Mouse (Mus musculus) myocyte (in vitro differentiated cells): ENCODE results near the gene Ap1g1.

ENCODE experiments used
- MYOG ChIP-seq, 3 experiments: IDR thresholded peaks; one replicate each; pipeline ENCODE4 v1.6.1; 2011; ENCODE audit warnings: control low read depth in 2 of 3, low read depth in 2 of 3, mild to moderate bottlenecking in 2 of 3; ENCODE audit not compliant: insufficient read length in 2 of 3, control insufficient read depth in 1 of 3, insufficient read depth in 1 of 3
- POLR2A ChIP-seq: IDR thresholded peaks from one replicate; pipeline ENCODE4 v1.6.1; 2011; ENCODE audit warnings: low read depth, mild to moderate bottlenecking, control low read depth, moderate library complexity; ENCODE audit not compliant: insufficient read length
- POLR2AphosphoS2 ChIP-seq: IDR thresholded peaks from one replicate; pipeline ENCODE4 v1.6.1; 2011; ENCODE audit warnings: low read depth, control low read depth; ENCODE audit not compliant: insufficient read length
- SRF ChIP-seq: IDR thresholded peaks from one replicate; pipeline ENCODE4 v1.6.1; 2011; ENCODE audit warnings: low read depth; ENCODE audit not compliant: control insufficient read depth, insufficient read length
- TCF12 ChIP-seq: IDR thresholded peaks from one replicate; pipeline ENCODE4 v1.6.1; 2011; ENCODE audit warnings: mild to moderate bottlenecking, control low read depth; ENCODE audit not compliant: poor library complexity, insufficient read depth, severe bottlenecking
- TCF3 ChIP-seq: IDR thresholded peaks from one replicate; pipeline ENCODE4 v1.6.1; 2011; ENCODE audit warnings: low read depth, control low read depth; ENCODE audit not compliant: insufficient read length

- TF ChIP-seq POLR2A (no peak), POLR2AphosphoS2 (no peak), TCF12 (no peak), TCF3 (no peak), MYOG (IDR thresholded peaks at IDR 0.05; ENCODE audit: control insufficient read depth in 1 of 3, insufficient read depth in 1 of 3, insufficient read length in 2 of 3, low read depth in 2 of 3) (no peak), SRF (no peak)
Measured at GRCm38 (mm10) chr8:109889211-109889610, 110.9 kb downstream of the Ap1g1 start.
